Mouse (Mus musculus): ENCODE data around the gene Plekhh2. TPM values are rescaled to one million over a fixed set of nuclear protein-coding genes. Genes with fewer than 3 reads are reported as not detected.

Gene Plekhh2
- polyA plus RNA-seq, 1 experiment from 2014 or later: 8.0 TPM

DNA sequence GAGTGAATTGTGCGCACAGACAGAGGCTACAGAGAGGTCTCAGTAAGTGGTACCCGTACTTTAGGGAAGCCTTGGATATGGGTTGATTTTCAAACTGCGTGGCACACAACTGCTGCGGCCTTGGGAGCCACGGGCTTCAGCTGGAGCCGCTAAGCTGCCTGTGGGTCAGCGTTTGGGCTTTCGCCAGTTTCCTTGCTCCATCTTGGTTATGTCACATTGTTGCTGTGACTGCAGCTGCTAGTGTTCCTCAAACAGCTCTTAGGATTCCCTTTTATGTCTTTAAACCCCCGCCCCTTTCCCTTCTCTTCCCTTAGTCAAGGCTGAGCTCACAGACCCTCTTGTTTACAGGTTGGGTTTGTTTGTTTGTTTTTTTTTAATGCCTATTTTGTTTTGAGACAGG, 61.6 kb downstream of the Plekhh2 start:
- H3K27ac ChIP-seq (replicated peaks; ENCODE audit: low read depth, low read length): 0 out of 2 replicates have a peak overlapping the region, but pooled peaks have one; percentile 33
- H3K36me3 ChIP-seq (ENCODE audit: control insufficient read depth, insufficient read depth, low read length): peaks cover 22% of the 10 kb centered on the region
- no peaks in the 10 kb centered on the region for H3K27me3 ChIP-seq (replicated peaks; ENCODE audit: control insufficient read depth, insufficient read depth, low read length)
- no peak overlapping the region for H3K4me3 ChIP-seq (ENCODE audit: low read depth, low read length)
- no peak overlapping the region for H3K9ac ChIP-seq (ENCODE audit: low read depth, low read length)
- peak; percentile 60; the same call in 1 of the 2 replicates for ATAC-seq (ENCODE audit: low read depth)
- H3K9me3 ChIP-seq (ENCODE audit: control insufficient read depth, low read length): no peaks in the 10 kb centered on the region
- peak; percentile 67 for DNase-seq (ENCODE audit: low spot score)
- H3K4me2 ChIP-seq (ENCODE audit: low read depth, low read length): no peak overlapping the region
- WGBS: 79% methylated on average over 9 of the region's 9 CpGs
- H3K4me1 ChIP-seq (ENCODE audit: control insufficient read depth, insufficient read depth, low read length): no peaks in the 10 kb centered on the region

DNA sequence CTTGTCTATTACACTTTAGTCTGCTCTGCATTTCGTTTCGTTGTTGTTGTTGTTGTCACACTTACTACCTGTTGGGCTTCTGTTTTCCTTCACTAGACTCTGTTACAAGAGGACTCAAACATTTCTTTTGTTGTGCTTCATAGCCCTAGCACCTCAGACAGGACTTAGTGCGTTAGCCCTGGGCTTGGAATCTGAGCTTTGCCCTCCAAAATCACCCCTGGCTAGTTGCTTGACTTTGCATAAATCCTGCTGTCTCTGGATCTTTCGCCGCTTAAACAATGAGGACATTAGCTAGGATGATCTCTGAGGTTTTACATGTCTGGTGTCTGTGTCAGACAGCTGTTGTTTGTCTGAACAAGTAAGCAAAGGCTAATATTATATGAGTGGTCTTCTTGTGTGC, 62.2 kb downstream of the Plekhh2 start:
- Histone ChIP-seq H3K9ac (ENCODE audit: low read depth, low read length) (no peak overlapping the region), H3K9me3 (ENCODE audit: control insufficient read depth, low read length) (no peaks in the 10 kb centered on the region), H3K36me3 (ENCODE audit: control insufficient read depth, insufficient read depth, low read length) (peaks cover 25% of the 10 kb centered on the region), H3K27me3 (replicated peaks; ENCODE audit: control insufficient read depth, insufficient read depth, low read length) (no peaks in the 10 kb centered on the region), H3K4me3 (ENCODE audit: low read depth, low read length) (no peak overlapping the region), H3K4me2 (ENCODE audit: low read depth, low read length) (no peak overlapping the region), H3K4me1 (ENCODE audit: control insufficient read depth, insufficient read depth, low read length) (no peaks in the 10 kb centered on the region), H3K27ac (replicated peaks; ENCODE audit: low read depth, low read length) (peak overlapping the region; percentile 33; the same call in 1 of the 2 replicates)
- WGBS: 81% methylated on average over 5 of the region's 5 CpGs
- DNase-seq (ENCODE audit: low spot score) (no peak), ATAC-seq (ENCODE audit: low read depth) (no peak)

DNA sequence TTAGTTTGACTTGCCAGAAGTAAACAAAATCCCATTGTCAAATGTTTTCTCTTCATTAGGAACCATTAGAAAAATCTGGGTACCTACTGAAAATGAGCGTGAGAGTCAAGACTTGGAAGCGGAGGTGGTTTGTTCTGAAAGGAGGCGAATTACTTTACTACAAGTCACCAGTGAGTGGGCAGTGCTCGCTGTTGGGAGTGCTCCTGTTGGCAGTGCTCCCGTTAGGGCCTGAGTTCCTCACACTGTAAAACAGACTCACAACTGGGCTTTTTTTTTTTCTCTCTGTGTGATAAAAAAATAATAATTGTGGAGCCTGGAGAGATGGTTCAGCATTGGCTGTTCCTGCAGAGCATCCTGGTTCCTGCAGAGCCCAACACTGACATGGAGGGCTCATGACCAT, 63.4 kb downstream of the Plekhh2 start:
- H3K9me3 ChIP-seq (ENCODE audit: control insufficient read depth, low read length): no peaks in the 10 kb centered on the region
- peaks cover 28% of the 10 kb centered on the region for H3K36me3 ChIP-seq (ENCODE audit: control insufficient read depth, insufficient read depth, low read length)
- ATAC-seq (ENCODE audit: low read depth): no peak
- no peak overlapping the region for H3K27ac ChIP-seq (replicated peaks; ENCODE audit: low read depth, low read length)
- H3K4me1 ChIP-seq (ENCODE audit: control insufficient read depth, insufficient read depth, low read length): 0 out of 2 replicates have a peak, but pooled peaks cover under 1% of the 10 kb centered on the region
- H3K4me2 ChIP-seq (ENCODE audit: low read depth, low read length): no peak overlapping the region
- H3K27me3 ChIP-seq (replicated peaks; ENCODE audit: control insufficient read depth, insufficient read depth, low read length): no peaks in the 10 kb centered on the region
- H3K4me3 ChIP-seq (ENCODE audit: low read depth, low read length): no peak overlapping the region
- no peak overlapping the region for H3K9ac ChIP-seq (ENCODE audit: low read depth, low read length)
- 91% methylated on average over 5 of the region's 5 CpGs for WGBS
- no peak for DNase-seq (ENCODE audit: low spot score)

DNA sequence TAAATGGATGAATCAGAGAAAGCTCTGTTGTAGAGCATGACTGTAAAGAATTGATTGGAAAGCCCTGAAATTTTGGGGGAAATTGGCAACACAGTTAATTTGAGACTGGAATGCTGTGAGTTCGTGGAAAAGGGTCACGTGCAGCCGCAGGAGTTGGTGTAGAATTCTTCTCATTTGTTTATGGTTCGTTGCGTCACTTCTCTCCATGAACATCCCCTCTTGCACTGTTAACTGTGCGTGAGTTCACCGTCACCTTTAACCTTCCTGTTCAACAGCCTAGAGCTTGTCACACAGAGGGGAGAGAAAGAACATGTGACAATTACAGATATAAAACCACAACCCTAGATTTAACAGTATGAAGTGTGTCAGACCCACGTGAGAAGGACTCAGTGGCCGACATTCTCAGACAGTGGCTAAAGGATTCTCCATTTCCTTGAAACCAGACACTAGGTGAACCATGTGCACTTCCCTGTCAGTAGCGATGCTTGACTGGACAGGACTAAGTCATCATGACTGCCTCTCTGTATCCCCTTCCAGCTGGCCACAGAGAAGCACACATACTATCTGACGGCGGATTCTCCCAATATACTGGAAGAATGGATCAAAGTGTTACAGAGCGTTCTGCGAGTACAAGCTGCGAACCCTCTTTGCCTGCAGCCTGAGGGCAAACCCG, 65.1 kb downstream of the Plekhh2 start:
- no peak for ATAC-seq (ENCODE audit: low read depth)

DNA sequence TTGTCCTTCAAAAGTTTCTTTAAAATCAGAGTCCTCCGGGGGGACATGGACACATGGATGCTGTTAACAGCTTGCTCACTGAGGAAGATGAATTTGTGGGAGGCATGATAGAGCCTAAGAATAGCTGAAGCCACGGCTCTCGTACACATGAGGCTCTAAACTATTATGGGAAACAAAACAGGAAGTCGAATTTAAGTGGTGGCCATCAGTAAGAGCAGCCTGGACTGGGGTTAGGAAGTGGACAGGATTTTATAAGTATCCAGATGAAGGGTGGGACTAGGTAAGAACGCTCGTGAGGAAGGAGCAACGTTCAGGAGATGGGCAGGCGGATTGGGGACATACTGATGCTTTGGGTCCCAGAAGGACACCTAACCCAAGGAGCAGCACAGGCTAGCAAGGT, 67.6 kb downstream of the Plekhh2 start:
- Histone ChIP-seq H3K27me3 (replicated peaks; ENCODE audit: control insufficient read depth, insufficient read depth, low read length) (no peaks in the 10 kb centered on the region), H3K9ac (ENCODE audit: low read depth, low read length) (no peak overlapping the region), H3K36me3 (ENCODE audit: control insufficient read depth, insufficient read depth, low read length) (peaks cover 37% of the 10 kb centered on the region), H3K9me3 (ENCODE audit: control insufficient read depth, low read length) (no peaks in the 10 kb centered on the region), H3K4me1 (ENCODE audit: control insufficient read depth, insufficient read depth, low read length) (peaks cover 22% of the 10 kb centered on the region), H3K4me3 (ENCODE audit: low read depth, low read length) (no peak overlapping the region), H3K4me2 (ENCODE audit: low read depth, low read length) (no peak overlapping the region), H3K27ac (replicated peaks; ENCODE audit: low read depth, low read length) (no peak overlapping the region)
- ATAC-seq (ENCODE audit: low read depth) (no peak), DNase-seq (ENCODE audit: low spot score) (no peak)
- WGBS: 68% methylated on average over 8 of the region's 8 CpGs

More for the DNA sequence above, 65.1 kb downstream of the Plekhh2 start:
- Histone ChIP-seq H3K4me1 (ENCODE audit: control insufficient read depth, insufficient read depth, low read length) (peaks cover 14% of the 10 kb centered on the region), H3K4me3 (ENCODE audit: low read depth, low read length) (no peak overlapping the region), H3K36me3 (ENCODE audit: control insufficient read depth, insufficient read depth, low read length) (peaks cover 24% of the 10 kb centered on the region), H3K27me3 (replicated peaks; ENCODE audit: control insufficient read depth, insufficient read depth, low read length) (no peaks in the 10 kb centered on the region), H3K9me3 (ENCODE audit: control insufficient read depth, low read length) (no peaks in the 10 kb centered on the region), H3K4me2 (ENCODE audit: low read depth, low read length) (no peak overlapping the region), H3K27ac (replicated peaks; ENCODE audit: low read depth, low read length) (no peak overlapping the region), H3K9ac (ENCODE audit: low read depth, low read length) (no peak overlapping the region)
- WGBS: 55% methylated on average over 16 of the region's 16 CpGs
- no peak for DNase-seq (ENCODE audit: low spot score)

DNA sequence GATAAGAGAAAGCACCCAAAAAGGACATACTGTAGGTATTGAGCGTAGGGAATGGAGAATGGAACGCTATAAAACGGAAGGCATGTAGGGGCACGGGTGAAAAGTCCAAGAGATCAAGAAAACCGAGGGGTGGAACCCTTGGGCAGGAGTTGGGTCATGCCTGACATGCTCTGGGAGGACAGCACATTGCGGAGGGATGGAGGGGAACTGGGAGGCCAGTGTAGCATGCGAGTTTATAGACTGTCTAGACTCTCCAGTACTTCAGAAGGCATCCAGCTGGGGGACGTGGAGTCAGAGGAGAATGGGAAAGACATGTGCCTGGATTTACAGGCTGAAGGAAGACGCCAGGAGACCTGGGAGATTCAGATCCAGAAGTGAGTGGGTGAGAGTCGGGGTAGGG, 68.1 kb downstream of the Plekhh2 start:
- peaks cover 25% of the 10 kb centered on the region for H3K4me1 ChIP-seq (ENCODE audit: control insufficient read depth, insufficient read depth, low read length)
- no peak overlapping the region for H3K27ac ChIP-seq (replicated peaks; ENCODE audit: low read depth, low read length)
- no peak overlapping the region for H3K4me3 ChIP-seq (ENCODE audit: low read depth, low read length)
- no peaks in the 10 kb centered on the region for H3K9me3 ChIP-seq (ENCODE audit: control insufficient read depth, low read length)
- peaks cover 41% of the 10 kb centered on the region for H3K36me3 ChIP-seq (ENCODE audit: control insufficient read depth, insufficient read depth, low read length)
- no peaks in the 10 kb centered on the region for H3K27me3 ChIP-seq (replicated peaks; ENCODE audit: control insufficient read depth, insufficient read depth, low read length)
- no peak overlapping the region for H3K9ac ChIP-seq (ENCODE audit: low read depth, low read length)
- no peak overlapping the region for H3K4me2 ChIP-seq (ENCODE audit: low read depth, low read length)
- ATAC-seq (ENCODE audit: low read depth) (no peak), DNase-seq (ENCODE audit: low spot score) (no peak)
- WGBS: 83% methylated on average over 10 of the region's 10 CpGs

DNA sequence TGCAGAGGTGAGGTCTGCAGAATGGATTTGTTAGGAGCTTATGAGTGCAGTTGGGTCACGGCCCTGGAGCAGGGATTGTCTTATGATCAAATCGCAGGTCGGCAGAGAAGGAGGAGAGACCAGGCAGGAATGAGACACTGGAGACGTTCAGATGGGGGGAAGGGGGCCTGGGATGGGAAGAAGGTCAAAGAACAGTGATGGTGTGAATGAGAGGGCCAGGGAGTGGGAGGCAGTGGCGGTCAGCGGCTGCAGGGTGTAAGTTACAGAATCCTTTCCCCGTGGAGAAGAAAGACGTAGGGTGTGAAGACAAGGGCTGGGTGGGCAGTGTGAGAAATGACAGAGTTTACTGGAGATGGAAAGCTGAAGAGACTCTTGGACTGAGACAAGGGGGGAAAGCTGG, 69.1 kb downstream of the Plekhh2 start:
- peaks cover 37% of the 10 kb centered on the region for H3K36me3 ChIP-seq (ENCODE audit: control insufficient read depth, insufficient read depth, low read length)
- H3K9me3 ChIP-seq (ENCODE audit: control insufficient read depth, low read length): no peaks in the 10 kb centered on the region
- 42% methylated on average over 8 of the region's 8 CpGs for WGBS
- peaks cover 27% of the 10 kb centered on the region for H3K4me1 ChIP-seq (ENCODE audit: control insufficient read depth, insufficient read depth, low read length)
- ATAC-seq (ENCODE audit: low read depth) (no peak), DNase-seq (ENCODE audit: low spot score) (no peak)
- no peak overlapping the region for H3K4me2 ChIP-seq (ENCODE audit: low read depth, low read length)
- no peak overlapping the region for H3K9ac ChIP-seq (ENCODE audit: low read depth, low read length)
- no peak overlapping the region for H3K4me3 ChIP-seq (ENCODE audit: low read depth, low read length)
- H3K27me3 ChIP-seq (replicated peaks; ENCODE audit: control insufficient read depth, insufficient read depth, low read length): no peaks in the 10 kb centered on the region
- H3K27ac ChIP-seq (replicated peaks; ENCODE audit: low read depth, low read length): no peak overlapping the region; the same call in 1 of the 2 replicates

DNA sequence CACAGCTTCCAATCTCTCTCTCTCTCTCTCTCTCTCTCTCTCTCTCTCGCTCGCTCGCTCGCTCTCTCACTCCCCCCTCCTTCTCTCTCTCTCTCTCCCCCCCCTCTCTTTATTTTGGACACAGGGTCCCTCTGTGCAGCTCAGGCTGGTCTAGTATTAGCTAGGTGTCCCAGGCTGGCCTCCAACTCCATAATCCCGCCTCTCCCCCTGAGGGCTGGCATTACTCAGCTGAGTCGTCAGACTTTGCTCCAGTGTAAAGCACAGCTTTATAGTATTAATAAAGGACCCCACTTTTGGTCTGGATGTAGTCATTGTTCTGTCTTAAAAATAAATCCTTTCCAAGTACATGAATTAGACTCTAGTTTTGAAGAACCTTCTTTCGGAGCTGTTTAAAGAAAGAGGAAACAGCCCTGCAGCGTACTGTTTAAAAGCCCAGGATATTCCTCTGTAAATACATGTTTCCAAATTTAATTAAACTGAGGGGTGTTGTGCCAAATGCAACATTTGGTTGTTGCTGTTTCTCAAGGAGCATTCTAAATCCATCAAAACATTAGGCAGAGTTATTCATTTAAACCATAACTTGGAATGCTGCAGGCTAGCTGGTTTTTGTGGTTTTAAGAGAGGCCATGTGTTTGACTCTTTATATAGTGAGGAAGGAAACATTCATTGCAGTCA, 70.2 kb downstream of the Plekhh2 start:
- Histone ChIP-seq H3K4me3 (ENCODE audit: low read depth, low read length) (no peak overlapping the region), H3K4me1 (ENCODE audit: control insufficient read depth, insufficient read depth, low read length) (peaks cover 27% of the 10 kb centered on the region), H3K27ac (replicated peaks; ENCODE audit: low read depth, low read length) (peak overlapping the region; percentile 77), H3K27me3 (replicated peaks; ENCODE audit: control insufficient read depth, insufficient read depth, low read length) (no peaks in the 10 kb centered on the region), H3K36me3 (ENCODE audit: control insufficient read depth, insufficient read depth, low read length) (peaks cover 38% of the 10 kb centered on the region), H3K4me2 (ENCODE audit: low read depth, low read length) (no peak overlapping the region), H3K9me3 (ENCODE audit: control insufficient read depth, low read length) (no peaks in the 10 kb centered on the region), H3K9ac (ENCODE audit: low read depth, low read length) (no peak overlapping the region)
- DNase-seq (ENCODE audit: low spot score) (peak; percentile 56), ATAC-seq (ENCODE audit: low read depth) (peak; percentile 74)
- WGBS: 54% methylated on average over 8 of the region's 8 CpGs
